Mouse (Mus musculus): Measurements from ENCODE around the gene Map2k4. TPM values are rescaled to one million over a fixed set of nuclear protein-coding genes. Genes with fewer than 3 reads are reported as not detected.

The Map2k4 gene
- polyA plus RNA-seq, 1 experiment from 2014 or later: 82.7 TPM

DNA sequence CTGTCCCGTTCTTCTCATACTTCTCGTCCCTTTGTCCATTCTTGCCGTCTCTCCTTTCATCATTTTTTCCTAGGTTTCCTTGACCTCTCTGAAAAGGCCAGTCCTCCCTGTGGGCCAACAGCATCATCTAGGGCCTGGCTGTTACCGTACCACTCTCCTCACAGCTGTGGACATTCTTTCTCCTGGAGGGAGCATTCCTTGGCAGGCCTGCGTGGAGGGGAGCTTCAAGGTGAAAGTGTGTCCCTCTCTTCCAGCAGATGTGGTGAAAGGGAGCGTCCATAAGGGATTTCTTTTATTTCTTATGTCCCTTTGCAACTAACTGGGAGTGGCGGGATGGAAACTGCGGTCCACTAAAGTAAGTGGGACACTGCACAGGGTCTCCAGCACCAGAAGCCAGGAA, 134.2 kb downstream of the Map2k4 start:
- H3K4me2 ChIP-seq (replicated peaks; ENCODE audit: low read depth, low read length): no peak overlapping the region
- no peaks in the 10 kb centered on the region for H3K27me3 ChIP-seq (ENCODE audit: control insufficient read depth, insufficient read depth, low read length)
- H3K4me1 ChIP-seq (replicated peaks; ENCODE audit: control insufficient read depth, insufficient read depth, low read length): no peaks in the 10 kb centered on the region
- no peak overlapping the region for H3K27ac ChIP-seq (ENCODE audit: low read depth, low read length)
- no peaks in the 10 kb centered on the region for H3K36me3 ChIP-seq (ENCODE audit: control insufficient read depth, insufficient read depth, low read length)
- DNase-seq (ENCODE audit: low spot score) (no peak), ATAC-seq (ENCODE audit: low FRiP score) (no peak)
- H3K4me3 ChIP-seq (ENCODE audit: low read depth, low read length): no peak overlapping the region
- 82% methylated on average over 8 of the region's 8 CpGs for WGBS
- no peaks in the 10 kb centered on the region for H3K9me3 ChIP-seq (ENCODE audit: control insufficient read depth, low read length)
- H3K9ac ChIP-seq (ENCODE audit: low read depth, low read length): no peak overlapping the region

GRCm38 (mm10) chr11:65651426-65651825, 136.7 kb downstream of the Map2k4 start:
- Histone ChIP-seq H3K9me3 (ENCODE audit: control insufficient read depth, low read length) (no peaks in the 10 kb centered on the region), H3K36me3 (ENCODE audit: control insufficient read depth, insufficient read depth, low read length) (no peaks in the 10 kb centered on the region), H3K27me3 (ENCODE audit: control insufficient read depth, insufficient read depth, low read length) (no peaks in the 10 kb centered on the region), H3K4me3 (ENCODE audit: low read depth, low read length) (no peak overlapping the region), H3K27ac (ENCODE audit: low read depth, low read length) (no peak overlapping the region), H3K4me1 (replicated peaks; ENCODE audit: control insufficient read depth, insufficient read depth, low read length) (no peaks in the 10 kb centered on the region), H3K4me2 (replicated peaks; ENCODE audit: low read depth, low read length) (no peak overlapping the region), H3K9ac (ENCODE audit: low read depth, low read length) (no peak overlapping the region)
- 84% methylated on average over 7 of the region's 7 CpGs for WGBS
- ATAC-seq (ENCODE audit: low FRiP score): no peak
- DNase-seq (ENCODE audit: low spot score): no peak

DNA sequence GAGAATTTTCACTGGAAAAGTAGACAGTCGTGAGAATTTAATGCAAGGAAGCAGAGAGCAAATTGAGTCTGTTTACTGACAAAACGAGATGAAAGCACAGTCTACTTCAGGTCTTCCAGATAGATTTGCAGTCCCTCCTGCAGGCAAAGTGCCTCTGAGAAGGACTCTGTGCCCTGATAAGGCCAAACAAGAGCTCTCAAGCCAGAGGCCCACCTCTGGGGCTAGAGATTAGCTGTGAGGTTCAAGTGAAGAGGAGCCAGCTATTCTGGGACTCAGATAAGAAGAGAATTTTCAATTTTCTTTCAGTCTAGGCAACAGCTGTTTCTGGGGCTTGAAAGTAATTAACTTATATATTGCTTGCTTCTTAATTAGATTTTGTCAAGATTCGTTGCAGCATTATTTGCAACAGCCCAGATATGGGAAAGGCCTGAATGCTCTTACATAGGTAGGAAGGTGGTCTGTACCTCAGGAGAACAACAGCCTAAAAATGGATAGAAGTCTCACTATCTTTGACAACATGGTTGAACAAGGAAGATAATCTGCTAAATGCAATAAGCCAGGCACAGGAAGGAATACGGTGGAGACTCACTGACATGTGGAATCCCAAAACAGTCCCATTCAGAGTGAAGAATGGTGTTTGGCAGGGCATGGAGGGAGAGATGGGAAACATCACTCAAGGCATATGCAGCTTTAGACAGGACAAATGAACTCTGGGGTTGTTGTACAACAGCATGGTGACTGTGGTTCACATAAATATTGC, 138.0 kb downstream of the Map2k4 start:
- ATAC-seq (ENCODE audit: low FRiP score) (no peak), DNase-seq (ENCODE audit: low spot score) (no peak)
- Histone ChIP-seq H3K4me2 (replicated peaks; ENCODE audit: low read depth, low read length) (no peak overlapping the region), H3K9ac (ENCODE audit: low read depth, low read length) (no peak overlapping the region), H3K36me3 (ENCODE audit: control insufficient read depth, insufficient read depth, low read length) (no peaks in the 10 kb centered on the region), H3K4me3 (ENCODE audit: low read depth, low read length) (no peak overlapping the region), H3K27me3 (ENCODE audit: control insufficient read depth, insufficient read depth, low read length) (no peaks in the 10 kb centered on the region), H3K27ac (ENCODE audit: low read depth, low read length) (no peak overlapping the region), H3K9me3 (ENCODE audit: control insufficient read depth, low read length) (no peaks in the 10 kb centered on the region), H3K4me1 (replicated peaks; ENCODE audit: control insufficient read depth, insufficient read depth, low read length) (no peaks in the 10 kb centered on the region)
- 70% methylated on average over 4 of the region's 4 CpGs for WGBS

GRCm38 (mm10) chr11:65649469-65649868, 138.6 kb downstream of the Map2k4 start:
- Histone ChIP-seq H3K27me3 (ENCODE audit: control insufficient read depth, insufficient read depth, low read length) (no peaks in the 10 kb centered on the region), H3K4me2 (replicated peaks; ENCODE audit: low read depth, low read length) (no peak overlapping the region), H3K36me3 (ENCODE audit: control insufficient read depth, insufficient read depth, low read length) (no peaks in the 10 kb centered on the region), H3K4me1 (replicated peaks; ENCODE audit: control insufficient read depth, insufficient read depth, low read length) (no peaks in the 10 kb centered on the region), H3K4me3 (ENCODE audit: low read depth, low read length) (no peak overlapping the region), H3K9me3 (ENCODE audit: control insufficient read depth, low read length) (no peaks in the 10 kb centered on the region), H3K27ac (ENCODE audit: low read depth, low read length) (no peak overlapping the region), H3K9ac (ENCODE audit: low read depth, low read length) (no peak overlapping the region)
- WGBS: 83% methylated on average over 4 of the region's 4 CpGs
- no peak for DNase-seq (ENCODE audit: low spot score)
- no peak for ATAC-seq (ENCODE audit: low FRiP score)

DNA sequence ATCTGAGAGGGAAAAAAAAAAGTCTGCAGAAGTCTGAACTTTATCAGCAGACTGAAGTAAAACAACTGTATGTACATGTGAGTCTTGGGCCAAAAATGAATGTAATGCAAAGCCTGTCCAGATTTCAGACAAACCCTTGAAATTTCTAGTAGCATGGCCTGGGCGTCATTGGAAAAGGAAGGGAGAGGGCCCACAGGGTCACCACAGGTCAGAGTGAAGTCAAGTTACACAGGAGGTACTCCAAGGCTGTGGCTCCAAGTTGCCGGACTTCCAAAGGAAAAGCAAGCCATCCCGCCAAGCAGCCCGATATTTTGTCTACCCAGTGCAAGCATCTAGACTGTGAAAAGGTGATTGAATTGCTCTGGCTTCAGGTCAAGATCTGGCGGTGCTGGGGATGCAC, 141.8 kb downstream of the Map2k4 start:
- Histone ChIP-seq H3K4me2 (replicated peaks; ENCODE audit: low read depth, low read length) (no peak overlapping the region), H3K27me3 (ENCODE audit: control insufficient read depth, insufficient read depth, low read length) (no peaks in the 10 kb centered on the region), H3K4me1 (replicated peaks; ENCODE audit: control insufficient read depth, insufficient read depth, low read length) (no peaks in the 10 kb centered on the region), H3K27ac (ENCODE audit: low read depth, low read length) (no peak overlapping the region), H3K4me3 (ENCODE audit: low read depth, low read length) (no peak overlapping the region), H3K9me3 (ENCODE audit: control insufficient read depth, low read length) (no peaks in the 10 kb centered on the region), H3K9ac (ENCODE audit: low read depth, low read length) (no peak overlapping the region), H3K36me3 (ENCODE audit: control insufficient read depth, insufficient read depth, low read length) (no peaks in the 10 kb centered on the region)
- no peak for ATAC-seq (ENCODE audit: low FRiP score)
- 80% methylated on average over 5 of the region's 5 CpGs for WGBS
- DNase-seq (ENCODE audit: low spot score): no peak

DNA sequence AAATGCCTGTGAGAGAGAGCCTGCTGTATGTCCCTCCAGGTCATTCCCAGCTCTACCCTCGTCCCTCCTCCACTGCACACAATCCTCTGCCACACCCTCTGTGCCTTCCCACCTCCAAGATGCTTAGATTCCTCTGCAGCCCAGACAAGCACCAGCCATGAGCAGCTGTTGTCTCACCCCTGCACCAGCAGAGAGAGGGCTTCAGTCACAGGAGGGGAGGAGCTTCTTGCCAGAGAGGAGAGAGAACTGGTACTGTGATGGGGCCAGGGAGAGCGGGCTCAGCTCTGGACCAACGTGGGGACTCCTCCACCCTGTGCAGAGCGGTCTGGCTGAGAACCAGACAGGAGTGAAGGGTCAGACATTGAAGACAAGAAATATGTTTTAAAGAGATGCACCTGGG, 143.6 kb downstream of the Map2k4 start:
- no peaks in the 10 kb centered on the region for H3K27me3 ChIP-seq (ENCODE audit: control insufficient read depth, insufficient read depth, low read length)
- no peak for ATAC-seq (ENCODE audit: low FRiP score)
- no peaks in the 10 kb centered on the region for H3K9me3 ChIP-seq (ENCODE audit: control insufficient read depth, low read length)
- no peak overlapping the region for H3K9ac ChIP-seq (ENCODE audit: low read depth, low read length)
- H3K4me1 ChIP-seq (replicated peaks; ENCODE audit: control insufficient read depth, insufficient read depth, low read length): no peaks in the 10 kb centered on the region
- no peak overlapping the region for H3K27ac ChIP-seq (ENCODE audit: low read depth, low read length)
- no peak overlapping the region for H3K4me2 ChIP-seq (replicated peaks; ENCODE audit: low read depth, low read length)
- H3K36me3 ChIP-seq (ENCODE audit: control insufficient read depth, insufficient read depth, low read length): no peaks in the 10 kb centered on the region
- no peak overlapping the region for H3K4me3 ChIP-seq (ENCODE audit: low read depth, low read length)
- WGBS: 51% methylated on average over 4 of the region's 4 CpGs
- DNase-seq (ENCODE audit: low spot score): no peak

DNA sequence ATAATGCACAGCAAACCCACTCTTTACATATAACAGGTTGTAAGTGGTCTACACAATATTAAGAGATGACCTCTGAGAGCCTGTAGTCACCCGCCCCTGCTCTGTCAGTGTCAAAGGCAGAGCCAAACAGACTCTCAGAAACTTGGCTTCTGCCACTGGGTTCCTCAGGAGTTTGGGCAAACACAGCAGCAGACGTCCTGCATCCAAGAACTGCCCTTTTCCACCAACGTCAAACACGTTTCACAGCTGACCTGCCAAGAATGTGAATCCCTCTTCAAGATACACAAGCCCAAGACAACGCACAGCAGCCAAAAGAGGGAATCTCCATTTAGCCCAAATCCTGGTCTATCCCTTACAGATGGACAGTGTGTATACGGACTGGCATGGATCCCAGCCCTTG, 147.8 kb downstream of the Map2k4 start:
- DNase-seq (ENCODE audit: low spot score): no peak
- Histone ChIP-seq H3K36me3 (ENCODE audit: control insufficient read depth, insufficient read depth, low read length) (no peaks in the 10 kb centered on the region), H3K9me3 (ENCODE audit: control insufficient read depth, low read length) (no peaks in the 10 kb centered on the region), H3K4me3 (ENCODE audit: low read depth, low read length) (no peak overlapping the region), H3K4me2 (replicated peaks; ENCODE audit: low read depth, low read length) (no peak overlapping the region), H3K27me3 (ENCODE audit: control insufficient read depth, insufficient read depth, low read length) (no peaks in the 10 kb centered on the region), H3K9ac (ENCODE audit: low read depth, low read length) (no peak overlapping the region), H3K4me1 (replicated peaks; ENCODE audit: control insufficient read depth, insufficient read depth, low read length) (no peaks in the 10 kb centered on the region), H3K27ac (ENCODE audit: low read depth, low read length) (no peak overlapping the region)
- 83% methylated on average over 6 of the region's 6 CpGs for WGBS
- ATAC-seq (ENCODE audit: low FRiP score): no peak

MicroRNAs within 50 kb of the gene (microRNA counts, 519-probe panel; counts per million panel counts)
- not detected for microRNA mmu-miR-744

Other genes with a start within 250 kb of the Map2k4 start
- 10.6 and 15.2 TPM in 2 replicates for gene Zkscan6, start 18.9 kb upstream of the Map2k4 start, polyA plus RNA-seq (2014; fragmentation: Nextera tagmentation; extraction: Ambion mirVana)

Data from hindbrain, embryonic 11.5 days (tissue).